Mouse (Mus musculus) G1E (cell line): ENCODE data around the gene Gpatch8. TPM values are rescaled to one million over a fixed set of nuclear protein-coding genes. Genes with fewer than 3 reads are reported as not detected.
A peak's percentile ranks its signal among the peaks of the same experiment; 100 is the strongest.
"Not testable (repeated sequence)": the region's sequence is repeated elsewhere in the genome, so short reads cannot be mapped to it uniquely, and the experiment has no call there.

Experiments used
- ATAC-seq: 2 replicates; pipeline ENCODE4 v1.8.0; 2016; ENCODE audit warnings: mild to moderate bottlenecking; ENCODE audit not compliant: insufficient number of reproducible peaks, poor library complexity, low FRiP score, severe bottlenecking; ENCODE audit errors: extremely low read depth
- DNase-seq: peaks from one replicate; pipeline ENCODE4 v3.0.0; 2012; ENCODE audit warnings: low spot score
- H3K27me3 ChIP-seq: 2 replicates; pipeline ENCODE4 v1.6.1; 2012; ENCODE audit warnings: mild to moderate bottlenecking, low read length, inconsistent platforms; ENCODE audit not compliant: insufficient read depth
- H3K36me3 ChIP-seq: replicated peaks from 2 replicates; pipeline ENCODE3; 2012; ENCODE audit warnings: mild to moderate bottlenecking, inconsistent platforms
- H3K4me1 ChIP-seq: 2 replicates; pipeline ENCODE4 v1.6.1; 2012; ENCODE audit warnings: low read depth, low read length, inconsistent platforms, mixed read lengths; ENCODE audit not compliant: insufficient read depth
- H3K4me3 ChIP-seq: 2 replicates; pipeline ENCODE4 v1.5.1; 2012; ENCODE audit warnings: low read depth, mild to moderate bottlenecking, inconsistent platforms, low read length, moderate library complexity, mixed read lengths
- H3K9me3 ChIP-seq: replicated peaks from 2 replicates; pipeline ENCODE4 v1.6.1; 2012; ENCODE audit warnings: inconsistent platforms
- CTCF ChIP-seq: IDR thresholded peaks from 2 replicates; pipeline ENCODE4 v1.5.1; 2012; ENCODE audit warnings: low read depth, low read length, inconsistent platforms, mixed read lengths
- GATA1 ChIP-seq: IDR thresholded peaks from 2 replicates; pipeline ENCODE4 v1.6.1; 2012; ENCODE audit warnings: borderline replicate concordance, low read length, inconsistent platforms, mixed read lengths
- GATA2 ChIP-seq: IDR thresholded peaks from 2 replicates; pipeline ENCODE4 v1.6.1; 2012; ENCODE audit warnings: low read depth, low read length, inconsistent platforms, borderline replicate concordance
- POLR2AphosphoS5 ChIP-seq: IDR thresholded peaks from 2 replicates; pipeline ENCODE4 v1.6.1; 2012; ENCODE audit warnings: low read depth, low read length, inconsistent platforms; ENCODE audit not compliant: insufficient replicate concordance
- TAL1 ChIP-seq: conservative IDR thresholded peaks from 2 replicates; pipeline ENCODE4 v1.6.1; 2012; ENCODE audit warnings: low read depth, low read length, inconsistent platforms, mixed read lengths
- polyA plus RNA-seq: library from polyadenylated mRNA; stranded (reverse); fragments of >175 nt; gene quantifications from 2 replicates; pipeline ENCODE4 v1.2.3, GENCODE M21; 2012
- total RNA-seq, 2 experiments: library from RNA; stranded (forward) in 1 of 2; stranded (reverse) in 1 of 2; fragments of 200-1000 nt in 1 of 2; fragments of >200 nt in 1 of 2; fragmentation: Nextera tagmentation in 1 of 2; gene quantifications; 2 replicates each; pipeline ENCODE4 v1.2.3; 2014 to 2017

Gene Gpatch8
- total and polyA plus RNA-seq, 3 experiments = 16.1 to 69.2 (median 26.0) TPM

- TF ChIP-seq GATA1 (no peak), CTCF (no peak), GATA2 (no peak), POLR2AphosphoS5 (no peak), TAL1 (no peak)
- DNase-seq = no peak
- Histone ChIP-seq H3K27me3 (peaks cover 15% of the 10 kb centered on the region), H3K9me3 (no peaks in the 10 kb centered on the region), H3K4me3 (no peak overlapping the region), H3K4me1 (peaks cover 9% of the 10 kb centered on the region), H3K36me3 (no peaks in the 10 kb centered on the region)
- no peak for ATAC-seq
Measured at GRCm38 (mm10) chr11:102565741-102566140, 9.5 kb upstream of the Gpatch8 start.

GRCm38 (mm10) chr11:102564952-102565671, 8.9 kb upstream of the Gpatch8 start:
- peaks cover 15% of the 10 kb centered on the region for H3K27me3 ChIP-seq
- ATAC-seq, H3K36me3 ChIP-seq, H3K9me3 ChIP-seq, H3K4me1 ChIP-seq, H3K4me3 ChIP-seq, DNase-seq: not testable (repeated sequence)

DNA sequence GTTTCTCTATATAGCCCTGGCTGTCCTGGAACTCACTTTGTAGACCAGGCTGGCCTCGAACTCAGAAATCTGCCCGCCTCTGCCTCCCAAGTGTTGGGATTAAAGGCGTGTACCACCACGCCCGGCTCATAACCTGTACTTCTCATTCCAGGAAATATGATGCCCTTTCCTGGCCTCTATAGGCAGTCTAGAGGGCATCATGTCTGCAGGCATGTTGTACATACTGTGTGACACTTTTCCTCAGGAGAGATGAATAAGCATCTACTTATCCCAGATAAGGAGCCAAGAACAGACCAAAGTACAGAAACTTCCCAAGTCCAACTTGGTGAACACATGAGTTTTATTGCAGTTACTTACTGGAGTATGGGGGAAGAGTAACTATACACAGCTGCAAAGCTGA, 2.5 kb upstream of the Gpatch8 start:
- H3K27me3 ChIP-seq = peaks cover 14% of the 10 kb centered on the region

DNA sequence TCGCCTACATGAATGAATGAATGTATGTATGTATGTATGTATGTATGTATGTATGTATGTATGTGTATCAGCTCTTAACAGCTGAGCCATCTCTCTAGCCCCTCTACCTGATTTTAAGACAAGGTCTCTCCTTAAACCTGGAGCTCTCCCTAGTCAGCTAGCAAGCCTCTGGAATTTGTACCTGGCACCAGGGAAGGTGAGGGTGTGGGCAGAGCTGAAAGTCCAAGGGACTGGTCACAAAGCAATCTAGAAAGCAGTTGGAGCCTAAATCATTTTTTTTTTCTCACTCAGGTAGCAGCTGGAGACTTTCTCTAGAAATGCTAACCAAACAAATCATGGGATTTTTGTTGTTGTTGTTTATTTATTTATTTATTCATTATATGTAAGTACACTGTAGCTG, 1.2 kb upstream of the Gpatch8 start:
- H3K9me3 ChIP-seq = no peaks in the 10 kb centered on the region
- DNase-seq (no peak), ATAC-seq (no peak)
- peaks cover 5% of the 10 kb centered on the region for H3K36me3 ChIP-seq
- no peak for TF ChIP-seq GATA2
- TF ChIP-seq CTCF = no peak
- no peak for TF ChIP-seq POLR2AphosphoS5
- TF ChIP-seq TAL1 = no peak
- peaks cover 9% of the 10 kb centered on the region; the same call in 1 of the 2 replicates for H3K27me3 ChIP-seq
- H3K4me3 ChIP-seq = no peak overlapping the region
- peaks cover 18% of the 10 kb centered on the region for H3K4me1 ChIP-seq

More for the DNA sequence above, 2.5 kb upstream of the Gpatch8 start:
- ATAC-seq (no peak), DNase-seq (no peak)
- H3K36me3 ChIP-seq = peaks cover 4% of the 10 kb centered on the region
- H3K9me3 ChIP-seq = no peaks in the 10 kb centered on the region
- peaks cover 19% of the 10 kb centered on the region for H3K4me1 ChIP-seq
- TF ChIP-seq POLR2AphosphoS5 = no peak
- TF ChIP-seq CTCF = no peak
- H3K4me3 ChIP-seq = no peak overlapping the region

GRCm38 (mm10) chr11:102556716-102557074, 503 bp upstream of the Gpatch8 start:
- TF ChIP-seq TAL1 = no peak
- no peak for TF ChIP-seq GATA1
- no peak for TF ChIP-seq GATA2
- TF ChIP-seq POLR2AphosphoS5 = no peak
- no peak for TF ChIP-seq CTCF
- DNase-seq (no peak), ATAC-seq (no peak)
- Histone ChIP-seq H3K4me3 (no peak overlapping the region; the same call in 1 of the 2 replicates), H3K27me3 (peaks cover 5% of the 10 kb centered on the region; the same call in 1 of the 2 replicates), H3K36me3 (peaks cover 10% of the 10 kb centered on the region), H3K4me1 (peaks cover 23% of the 10 kb centered on the region), H3K9me3 (no peaks in the 10 kb centered on the region)

DNA sequence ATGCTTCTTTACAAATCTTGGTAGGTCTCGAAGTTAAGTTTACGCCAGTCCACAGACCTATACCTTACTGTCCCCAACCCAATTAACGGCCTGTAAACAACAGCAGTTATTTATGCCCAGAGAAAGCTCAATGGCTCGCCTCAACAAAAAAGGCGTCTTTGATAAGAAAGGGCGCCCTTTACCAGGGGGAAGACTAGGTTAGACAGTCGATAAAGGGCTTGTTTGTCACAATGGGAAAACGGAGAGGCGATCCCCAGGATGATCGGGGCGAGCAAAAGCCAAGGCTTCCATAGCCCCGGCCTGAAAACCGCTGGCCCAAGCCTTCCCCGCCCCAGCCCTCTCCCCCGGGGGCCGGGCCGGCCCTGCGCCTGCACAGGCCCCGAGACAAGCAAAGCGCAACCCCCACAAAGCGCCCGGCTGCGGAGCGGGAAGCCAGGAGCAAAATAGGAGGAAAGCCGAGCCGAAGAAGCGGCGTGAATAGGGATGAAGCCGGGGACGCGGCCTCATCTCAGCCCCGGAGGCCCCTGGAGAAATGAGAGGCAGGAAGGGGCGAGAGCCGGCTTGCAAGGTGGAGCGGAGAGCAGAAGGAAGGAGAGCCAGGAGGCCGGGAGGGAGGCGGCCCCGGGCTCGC, 677 bp downstream of the Gpatch8 start:
- Histone ChIP-seq H3K9me3 (no peaks in the 10 kb centered on the region), H3K4me3 (peak overlapping the region; percentile 94), H3K27me3 (0 out of 2 replicates have a peak, but pooled peaks cover 2% of the 10 kb centered on the region), H3K4me1 (peaks cover 27% of the 10 kb centered on the region), H3K36me3 (peaks cover 17% of the 10 kb centered on the region)
- ATAC-seq (no peak), DNase-seq (no peak)
- no peak for TF ChIP-seq CTCF
- TF ChIP-seq POLR2AphosphoS5 = no peak
- no peak for TF ChIP-seq GATA1
- TF ChIP-seq TAL1 = no peak
- no peak for TF ChIP-seq GATA2

DNA sequence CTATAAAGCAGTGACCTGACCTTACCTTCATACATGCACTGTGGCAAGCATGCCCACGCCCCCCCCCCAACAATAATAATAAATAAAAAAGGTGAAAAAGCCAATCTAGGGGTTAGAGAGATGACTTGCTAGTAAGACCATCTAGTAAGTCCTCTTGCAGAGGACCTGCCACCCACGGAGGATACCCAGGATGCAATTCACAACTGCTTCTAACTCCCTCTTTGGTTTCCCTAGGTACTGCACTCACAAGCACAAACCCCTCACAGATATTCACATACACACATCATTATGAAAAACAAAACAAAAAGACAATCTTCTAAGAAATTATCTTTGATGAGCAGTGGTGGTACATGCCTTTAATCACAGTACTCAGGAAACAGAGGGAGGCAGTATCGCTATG, 4.1 kb downstream of the Gpatch8 start:
- ATAC-seq (no peak), DNase-seq (no peak)
- TF ChIP-seq POLR2AphosphoS5 (no peak), CTCF (no peak), GATA1 (no peak), GATA2 (no peak), TAL1 (no peak)
- H3K4me3 ChIP-seq = no peak overlapping the region
- H3K4me1 ChIP-seq = peaks cover 26% of the 10 kb centered on the region
- no peaks in the 10 kb centered on the region for H3K9me3 ChIP-seq
- no peaks in the 10 kb centered on the region for H3K27me3 ChIP-seq
- peaks cover 33% of the 10 kb centered on the region for H3K36me3 ChIP-seq
